Mouse (Mus musculus): Measurements from ENCODE around the gene Ipmk. TPM values are rescaled to one million over a fixed set of nuclear protein-coding genes. Genes with fewer than 3 reads are reported as not detected.

The Ipmk gene
- polyA plus RNA-seq, 1 experiment, result 11.8 TPM

GRCm38 (mm10) chr10:71473590-71473989 is 126.0 kb downstream of the Ipmk start:
- TF ChIP-seq CTCF (IDR thresholded peaks at IDR 0.05; ENCODE audit: borderline replicate concordance, insufficient read depth, low read length) (no peak), POLR2A (IDR thresholded peaks at IDR 0.05; ENCODE audit: low read depth, low read length) (no peak)
- Histone ChIP-seq H3K4me1 (ENCODE audit: control insufficient read depth, insufficient read depth, low read length) (no peaks in the 10 kb centered on the region), H3K4me3 (ENCODE audit: insufficient read depth, low read length) (no peak overlapping the region), H3K27ac (ENCODE audit: insufficient read depth, low read length) (no peak overlapping the region)

- Histone ChIP-seq H3K4me1 (ENCODE audit: control insufficient read depth, insufficient read depth, low read length) (no peaks in the 10 kb centered on the region), H3K27ac (ENCODE audit: insufficient read depth, low read length) (no peak overlapping the region), H3K4me3 (ENCODE audit: insufficient read depth, low read length) (no peak overlapping the region)
- no peak for TF ChIP-seq CTCF (IDR thresholded peaks at IDR 0.05; ENCODE audit: borderline replicate concordance, insufficient read depth, low read length)
- TF ChIP-seq POLR2A (IDR thresholded peaks at IDR 0.05; ENCODE audit: low read depth, low read length), result no peak
These were observed 129.0 kb downstream of the Ipmk start for GRCm38 (mm10) chr10:71476471-71477080.

GRCm38 (mm10) chr10:71477147-71477546 is 129.6 kb downstream of the Ipmk start:
- TF ChIP-seq CTCF (IDR thresholded peaks at IDR 0.05; ENCODE audit: borderline replicate concordance, insufficient read depth, low read length) (no peak), POLR2A (IDR thresholded peaks at IDR 0.05; ENCODE audit: low read depth, low read length) (no peak)

GRCm38 (mm10) chr10:71479700-71480325 is 132.2 kb downstream of the Ipmk start:
- TF ChIP-seq POLR2A (IDR thresholded peaks at IDR 0.05; ENCODE audit: low read depth, low read length) (no peak), CTCF (IDR thresholded peaks at IDR 0.05; ENCODE audit: borderline replicate concordance, insufficient read depth, low read length) (peak; percentile 95; the same call in 1 of the 2 replicates)
- Histone ChIP-seq H3K4me3 (ENCODE audit: insufficient read depth, low read length) (no peak overlapping the region), H3K27ac (ENCODE audit: insufficient read depth, low read length) (no peak overlapping the region), H3K4me1 (ENCODE audit: control insufficient read depth, insufficient read depth, low read length) (no peaks in the 10 kb centered on the region)

More at GRCm38 (mm10) chr10:71477147-71477546, 129.6 kb downstream of the Ipmk start:
- no peak overlapping the region for H3K4me3 ChIP-seq (ENCODE audit: insufficient read depth, low read length)
- no peak overlapping the region for H3K27ac ChIP-seq (ENCODE audit: insufficient read depth, low read length)
- no peaks in the 10 kb centered on the region for H3K4me1 ChIP-seq (ENCODE audit: control insufficient read depth, insufficient read depth, low read length)

Other genes starting within 250 kb of the Ipmk start
- 53.8 and 86.8 TPM in 2 replicates for gene Bicc1, start 188.1 kb upstream of the Ipmk start, polyA plus RNA-seq (2011; ENCODE audit: insufficient read length, low read depth, missing spikeins)
- gene Tfam, start 109.5 kb upstream of the Ipmk start, polyA plus RNA-seq (2011; ENCODE audit: insufficient read length, low read depth, missing spikeins), result 35.8 and 43.6 TPM in 2 replicates
- gene Ube2d1, start 62.5 kb upstream of the Ipmk start, polyA plus RNA-seq (2011; ENCODE audit: insufficient read length, low read depth, missing spikeins), result 56.3 and 61.8 TPM in 2 replicates
- 27.5 and 31.4 TPM in 2 replicates for gene Cisd1, start 2.8 kb upstream of the Ipmk start, polyA plus RNA-seq (2011; ENCODE audit: insufficient read length, low read depth, missing spikeins)

Data from embryonic fibroblast, embryonic 13.5 days (primary cell).